Mouse (Mus musculus) liver (tissue): ENCODE measurements around the gene Cdc34.
"Not testable (repeated sequence)": the region's sequence is repeated elsewhere in the genome, so short reads cannot be mapped to it uniquely, and the experiment has no call there.

Source experiments
- DNase-seq: peaks from one replicate; pipeline ENCODE4 v3.0.0-alpha.2; 2020; ENCODE audit warnings: mixed read lengths

The Cdc34 gene

GRCm38 (mm10) chr10:79697916-79698315, 15.9 kb downstream of the Cdc34 start:
- no peak for DNase-seq

- DNase-seq: no peak
These were observed 16.5 kb downstream of the Cdc34 start for GRCm38 (mm10) chr10:79698459-79698858.

- DNase-seq: no peak
These were observed 18.7 kb downstream of the Cdc34 start for GRCm38 (mm10) chr10:79700676-79701075.

- no peak for DNase-seq
These were observed 19.6 kb downstream of the Cdc34 start for GRCm38 (mm10) chr10:79701443-79702129.

GRCm38 (mm10) chr10:79702970-79703369, 21.0 kb downstream of the Cdc34 start:
- DNase-seq: not testable (repeated sequence)

GRCm38 (mm10) chr10:79703541-79703940, 21.5 kb downstream of the Cdc34 start:
- DNase-seq: no peak

- DNase-seq: peak; percentile 100
These were observed 22.3 kb downstream of the Cdc34 start, which contains the start of gene Bsg for GRCm38 (mm10) chr10:79704065-79704969. Gene Bsg, plus strand, starts transcription at chr10:79704491.

GRCm38 (mm10) chr10:79704970-79705360, 23.0 kb downstream of the Cdc34 start:
- peak; percentile 53 for DNase-seq

GRCm38 (mm10) chr10:79705951-79706350, 24.0 kb downstream of the Cdc34 start:
- DNase-seq: peak; percentile 91

- DNase-seq: no peak
These were observed 24.6 kb downstream of the Cdc34 start for GRCm38 (mm10) chr10:79706406-79707094.

- DNase-seq: no peak
These were observed 25.2 kb downstream of the Cdc34 start for GRCm38 (mm10) chr10:79707162-79707561.

- no peak for DNase-seq
These were observed 25.8 kb downstream of the Cdc34 start for GRCm38 (mm10) chr10:79707759-79708158.

- no peak for DNase-seq
These were observed 26.7 kb downstream of the Cdc34 start for GRCm38 (mm10) chr10:79708668-79709067.

GRCm38 (mm10) chr10:79709307-79709706, 27.3 kb downstream of the Cdc34 start:
- no peak for DNase-seq

- DNase-seq: no peak
These were observed 30.0 kb downstream of the Cdc34 start for GRCm38 (mm10) chr10:79712029-79712428.

GRCm38 (mm10) chr10:79712499-79713126, 30.6 kb downstream of the Cdc34 start:
- DNase-seq: peak; percentile 95

- no peak for DNase-seq
These were observed 31.2 kb downstream of the Cdc34 start for GRCm38 (mm10) chr10:79713163-79713562.

- no peak for DNase-seq
These were observed 33.0 kb downstream of the Cdc34 start for GRCm38 (mm10) chr10:79714996-79715395.

GRCm38 (mm10) chr10:79716254-79716987, 34.4 kb downstream of the Cdc34 start, which contains the start of gene Hcn2:
Gene Hcn2, plus strand, starts transcription at chr10:79716634.
- DNase-seq: no peak

- DNase-seq: no peak
These were observed 35.0 kb downstream of the Cdc34 start for GRCm38 (mm10) chr10:79716988-79717355.

GRCm38 (mm10) chr10:79717640-79718357, 35.8 kb downstream of the Cdc34 start:
- peak; percentile 80 for DNase-seq
